Mouse (Mus musculus): ENCODE data around the gene Tekt1. TPM values are rescaled to one million over a fixed set of nuclear protein-coding genes. Genes with fewer than 3 reads are reported as not detected.
A peak's percentile ranks its signal among the peaks of the same experiment; 100 is the strongest.
"Not testable (repeated sequence)": the region's sequence is repeated elsewhere in the genome, so short reads cannot be mapped to it uniquely, and the experiment has no call there.

Gene Tekt1
- total RNA-seq, 2 experiments from 2014 or later = not detected

DNA sequence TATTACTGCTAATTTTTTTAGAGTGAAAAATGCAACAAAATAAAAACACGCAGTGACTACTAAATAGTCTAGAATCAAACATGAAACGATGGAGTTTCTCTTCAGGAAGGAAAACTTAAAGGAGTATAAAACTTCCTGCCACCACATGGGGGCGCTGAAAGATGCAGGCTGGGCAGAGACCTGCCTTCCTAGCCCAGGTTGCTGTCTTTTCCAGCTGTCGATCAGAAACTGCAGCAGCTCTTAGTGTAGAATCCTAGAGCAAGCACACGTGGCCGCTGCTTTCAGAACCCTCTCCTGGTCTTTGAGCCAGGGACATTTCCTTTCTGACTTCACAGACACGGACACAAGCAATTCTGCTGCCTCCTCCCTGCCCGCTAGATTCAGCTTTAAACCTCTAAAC, 18.3 kb downstream of the Tekt1 start:
- peak; percentile 62 for ATAC-seq (replicated peaks; ENCODE audit: poor library complexity)

DNA sequence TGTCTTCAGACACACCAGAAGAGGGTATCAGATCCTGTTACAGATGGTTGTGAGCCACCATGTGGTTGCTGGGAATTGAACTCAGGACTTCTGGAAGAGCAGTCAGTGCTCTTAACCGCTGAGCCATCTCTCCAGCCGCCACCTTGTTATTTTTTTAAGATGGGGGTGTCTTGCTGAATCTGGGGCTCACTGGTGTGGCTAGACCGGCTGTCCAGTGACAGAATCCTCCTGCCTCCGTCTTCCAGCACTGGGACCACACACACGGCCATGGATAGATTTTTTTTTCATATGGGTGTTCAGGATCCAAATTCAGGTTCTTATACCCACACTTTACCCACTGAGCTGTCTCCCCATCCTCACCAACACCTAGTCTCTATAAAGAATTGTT, 19.0 kb downstream of the Tekt1 start:
- not testable (repeated sequence) for ATAC-seq (replicated peaks; ENCODE audit: poor library complexity)

DNA sequence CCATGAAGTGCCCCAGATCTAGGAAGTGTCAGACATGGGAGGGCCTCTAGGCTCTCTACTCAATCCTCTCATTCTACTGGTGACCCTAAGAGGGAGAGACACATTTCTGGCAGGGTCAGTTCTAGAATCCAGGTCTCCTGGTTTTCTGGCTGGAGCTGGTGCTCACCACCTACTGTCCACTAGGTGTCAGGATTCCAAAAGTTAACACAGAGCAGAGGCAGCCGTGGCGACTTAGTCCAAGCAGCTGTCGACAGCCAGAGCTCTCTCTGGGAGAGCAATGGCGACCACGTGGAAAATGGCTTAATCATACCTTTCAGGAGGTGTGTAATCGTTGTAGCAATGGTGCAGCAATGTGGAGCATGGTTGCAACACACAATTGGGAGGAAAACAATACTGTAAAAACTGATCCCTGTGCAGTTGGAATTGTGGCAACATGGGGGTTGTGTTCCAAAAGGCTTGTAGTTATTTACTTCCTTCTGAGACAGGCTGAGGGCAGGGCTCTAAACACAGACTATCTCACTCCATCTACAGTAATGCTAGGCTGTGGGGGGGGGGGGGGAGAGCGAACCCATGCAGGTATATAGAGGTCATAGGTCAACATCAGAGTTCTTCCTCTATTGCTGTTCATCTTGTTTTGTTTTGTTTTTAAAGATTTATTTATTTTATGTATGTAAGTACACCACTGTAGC, 19.5 kb downstream of the Tekt1 start:
- ATAC-seq (replicated peaks; ENCODE audit: poor library complexity) = peak; percentile 98

DNA sequence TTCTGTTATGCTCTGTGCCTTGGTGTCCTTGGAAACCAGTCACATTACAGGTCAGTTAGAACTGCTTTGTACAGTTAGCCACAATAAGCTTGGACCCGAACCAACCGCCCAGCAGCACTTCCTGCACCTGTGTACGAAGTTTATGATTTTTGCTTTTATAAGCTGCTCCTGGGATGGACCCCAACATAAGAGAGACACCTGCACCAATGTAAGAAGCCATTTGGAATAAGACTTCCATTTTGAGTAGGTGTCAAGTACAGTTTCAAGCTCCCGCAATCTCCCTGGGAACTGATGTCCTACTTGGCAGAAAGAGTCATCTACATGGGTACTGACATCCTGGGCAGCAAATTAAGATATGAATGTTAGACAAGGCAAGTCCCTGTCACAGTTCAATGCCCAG, 22.5 kb downstream of the Tekt1 start:
- ATAC-seq (replicated peaks; ENCODE audit: poor library complexity) = no peak

DNA sequence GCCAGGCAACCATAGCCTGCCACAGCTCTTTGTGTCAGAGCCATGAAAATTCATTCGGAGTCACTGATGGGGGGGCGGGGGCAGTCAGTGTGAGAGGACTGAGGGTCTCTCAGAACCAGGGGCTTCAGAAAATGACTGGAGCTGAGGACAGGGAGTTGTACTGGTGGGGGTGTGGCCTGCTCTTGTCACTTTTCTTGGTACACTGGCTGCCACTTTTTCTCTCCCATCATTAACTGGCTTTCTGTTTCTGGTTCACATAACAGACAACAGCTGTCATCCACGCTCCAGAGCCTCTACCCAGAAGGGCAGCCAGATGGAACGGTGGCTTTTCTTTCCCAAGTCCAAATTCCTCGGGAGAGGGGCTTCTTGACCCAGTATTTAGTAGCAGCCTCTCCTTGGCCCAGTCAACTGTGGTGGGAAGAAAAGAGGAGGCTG, 23.8 kb downstream of the Tekt1 start:
- ATAC-seq (replicated peaks; ENCODE audit: poor library complexity) = no peak

DNA sequence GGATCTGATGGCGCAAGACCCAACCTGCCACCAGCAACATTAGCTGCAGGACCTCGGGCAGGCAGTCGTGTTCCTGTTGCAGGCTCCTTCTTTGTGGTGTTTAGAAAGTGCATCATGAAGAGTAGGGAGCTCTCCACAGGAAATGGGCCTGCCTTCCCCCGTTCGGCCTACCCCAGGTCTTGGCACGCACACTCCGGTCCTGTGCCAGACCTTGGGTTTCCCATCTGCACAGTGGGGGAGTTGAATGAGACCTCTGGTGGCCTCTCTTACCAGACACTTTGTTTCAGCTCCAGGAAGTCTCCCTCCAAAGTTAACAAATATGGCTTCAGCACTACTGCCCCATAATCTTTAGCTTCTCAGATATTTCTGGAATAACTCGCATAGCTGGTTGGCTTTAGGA, 25.5 kb downstream of the Tekt1 start:
- no peak for ATAC-seq (replicated peaks; ENCODE audit: poor library complexity)

DNA sequence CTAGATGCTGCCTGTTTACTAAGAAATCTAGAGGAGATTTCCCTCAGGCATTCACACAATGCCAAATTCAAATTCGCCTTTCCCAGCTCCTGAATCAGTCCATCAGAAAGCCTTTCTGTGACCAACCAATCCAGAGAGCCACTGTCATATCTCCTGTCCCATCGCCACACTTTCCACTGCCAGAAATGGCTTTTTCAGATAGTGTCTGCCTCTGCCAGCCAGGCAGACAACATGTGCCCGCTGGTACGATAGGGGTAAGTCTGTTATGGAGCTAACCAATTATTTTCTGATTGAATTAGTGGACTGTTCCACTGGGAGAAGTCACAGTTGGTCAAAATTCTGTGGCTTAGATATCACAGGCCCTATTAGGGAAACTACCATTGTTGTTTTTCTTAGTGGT, 27.6 kb downstream of the Tekt1 start:
- ATAC-seq (replicated peaks; ENCODE audit: poor library complexity) = no peak

DNA sequence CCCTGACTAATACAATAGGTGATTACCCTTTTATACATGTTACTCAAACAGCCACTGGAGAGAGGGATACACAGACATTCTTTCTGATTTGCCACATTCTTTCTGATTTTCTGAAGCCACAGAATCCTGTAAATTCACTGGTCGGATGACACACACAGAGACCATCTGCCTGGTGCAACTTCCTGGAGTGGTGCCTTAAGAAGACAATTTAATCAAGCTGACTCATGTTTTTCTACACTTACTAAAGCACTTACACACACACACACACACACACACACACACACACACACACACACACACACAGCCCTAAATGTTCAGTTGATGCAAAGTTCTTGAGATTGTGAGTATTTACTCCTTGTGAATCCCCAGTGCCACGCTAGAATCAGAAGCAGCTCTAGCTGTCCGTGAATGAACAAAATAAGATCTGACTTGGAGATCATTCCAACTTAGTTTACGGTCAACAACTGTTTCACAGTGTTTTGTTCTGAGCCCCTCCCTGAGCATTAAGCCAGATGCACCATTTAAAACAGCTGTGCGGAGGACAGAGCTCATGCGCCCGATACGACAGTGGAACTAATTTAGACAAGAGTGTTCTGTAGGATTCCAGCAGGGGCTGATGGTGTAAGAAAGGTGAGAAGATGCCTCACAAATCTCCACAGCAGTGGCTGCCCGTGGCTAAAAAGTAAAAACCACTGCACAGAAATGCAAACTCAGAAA, 29.1 kb downstream of the Tekt1 start:
- ATAC-seq (replicated peaks; ENCODE audit: poor library complexity) = no peak

DNA sequence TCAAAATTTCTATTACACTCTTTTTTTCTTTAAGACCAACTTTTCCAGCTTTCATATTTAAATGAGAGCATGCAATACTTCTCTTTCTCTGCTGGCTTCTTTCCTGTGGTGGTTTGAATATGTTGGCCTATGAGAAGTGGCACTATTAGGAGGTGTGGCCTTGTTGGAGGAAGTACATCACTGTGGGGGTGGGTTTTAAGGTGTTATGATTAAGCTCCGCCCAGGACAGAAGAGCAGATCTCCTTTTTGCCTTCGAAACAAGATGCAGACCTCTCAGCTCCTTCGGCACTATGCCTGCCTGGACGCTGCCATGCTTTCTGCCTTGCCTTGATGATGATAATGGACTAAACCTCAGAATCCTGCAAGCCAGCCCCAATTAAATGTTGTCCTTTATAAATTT, 36.5 kb downstream of the Tekt1 start:
- ATAC-seq (replicated peaks; ENCODE audit: poor library complexity) = peak; percentile 55

DNA sequence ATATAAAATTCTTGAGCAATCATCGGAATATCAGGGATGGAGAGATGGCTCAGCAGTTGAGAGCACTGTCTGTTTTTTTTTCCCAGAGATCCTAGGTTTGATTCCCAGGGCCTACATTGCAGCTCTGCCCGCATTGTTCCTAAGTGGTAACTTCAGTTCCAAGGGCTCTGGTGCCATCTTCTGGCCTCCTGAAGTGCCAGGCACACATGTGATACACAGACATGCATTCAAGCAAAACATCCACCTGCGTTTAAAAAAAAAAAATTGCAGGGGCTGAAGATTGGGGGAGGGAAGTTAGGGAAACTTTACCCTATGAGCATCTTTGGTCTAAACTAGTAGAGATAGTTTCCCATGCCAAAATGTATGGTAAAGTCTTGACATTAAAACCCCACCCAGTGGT, 37.8 kb downstream of the Tekt1 start:
- 0 out of 2 replicates have a peak, but pooled peaks have one; percentile 31 for ATAC-seq (replicated peaks; ENCODE audit: poor library complexity)

DNA sequence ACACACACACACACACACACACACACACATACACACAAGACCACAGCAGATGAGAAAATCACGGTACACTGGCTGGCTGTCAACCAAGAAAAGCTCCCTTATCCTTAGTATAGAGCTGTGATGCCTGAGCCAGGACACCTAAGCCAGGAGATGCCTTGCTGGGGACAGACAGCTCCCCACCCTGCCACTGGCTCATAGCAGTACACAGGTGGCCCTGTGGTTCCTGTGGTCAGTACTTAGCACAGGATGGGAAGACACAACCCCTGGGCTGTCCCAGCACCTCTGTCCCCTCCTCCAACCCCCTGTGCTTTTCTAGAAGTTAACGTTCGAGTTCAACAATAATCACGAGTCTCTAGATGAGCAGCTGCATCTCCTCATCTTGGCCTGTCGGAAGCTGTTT, 44.2 kb downstream of the Tekt1 start:
- ATAC-seq (replicated peaks; ENCODE audit: poor library complexity) = no peak

DNA sequence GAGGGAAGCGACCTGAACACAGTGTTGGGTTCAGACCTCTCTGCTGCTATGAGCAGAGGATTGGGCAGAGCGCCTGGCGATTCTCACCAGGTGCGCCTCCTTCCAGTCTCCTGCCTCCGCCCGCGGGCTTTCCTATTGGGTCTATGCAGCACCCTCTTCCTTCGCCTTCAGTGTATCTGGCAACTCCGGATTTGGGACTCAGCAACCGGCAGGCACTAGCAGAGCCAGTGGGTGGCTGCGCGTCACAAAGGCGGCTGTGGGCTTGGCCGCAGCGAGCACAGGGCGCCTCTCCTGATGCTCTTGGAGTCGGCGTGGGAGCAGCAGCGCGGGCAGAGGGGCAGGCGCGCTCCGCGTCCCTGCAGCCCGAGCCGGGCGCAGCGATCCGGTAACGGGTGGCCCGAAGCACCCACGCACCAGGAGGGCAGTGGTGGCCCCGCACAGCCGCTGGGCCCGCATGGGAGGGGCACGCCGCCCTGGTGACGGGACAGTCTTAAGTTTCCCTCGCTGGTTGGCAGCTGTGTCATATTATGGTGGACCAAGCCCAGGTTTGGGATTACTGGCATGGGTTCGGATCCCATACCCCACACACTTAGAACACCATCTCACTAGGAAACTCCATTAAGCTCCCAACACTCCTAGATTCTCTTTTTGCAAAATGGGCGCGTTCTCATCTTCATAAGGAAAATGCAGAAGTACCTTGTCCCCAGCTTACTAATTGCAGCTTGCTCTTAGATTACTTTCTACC, 47.9 kb downstream of the Tekt1 start, which contains the start of gene Fbxo39:
Gene Fbxo39, plus strand, starts transcription at position 294 of the 745 bp plus-strand sequence.
- 0 out of 2 replicates have a peak, but pooled peaks have one; percentile 9 for ATAC-seq (replicated peaks; ENCODE audit: poor library complexity)

DNA sequence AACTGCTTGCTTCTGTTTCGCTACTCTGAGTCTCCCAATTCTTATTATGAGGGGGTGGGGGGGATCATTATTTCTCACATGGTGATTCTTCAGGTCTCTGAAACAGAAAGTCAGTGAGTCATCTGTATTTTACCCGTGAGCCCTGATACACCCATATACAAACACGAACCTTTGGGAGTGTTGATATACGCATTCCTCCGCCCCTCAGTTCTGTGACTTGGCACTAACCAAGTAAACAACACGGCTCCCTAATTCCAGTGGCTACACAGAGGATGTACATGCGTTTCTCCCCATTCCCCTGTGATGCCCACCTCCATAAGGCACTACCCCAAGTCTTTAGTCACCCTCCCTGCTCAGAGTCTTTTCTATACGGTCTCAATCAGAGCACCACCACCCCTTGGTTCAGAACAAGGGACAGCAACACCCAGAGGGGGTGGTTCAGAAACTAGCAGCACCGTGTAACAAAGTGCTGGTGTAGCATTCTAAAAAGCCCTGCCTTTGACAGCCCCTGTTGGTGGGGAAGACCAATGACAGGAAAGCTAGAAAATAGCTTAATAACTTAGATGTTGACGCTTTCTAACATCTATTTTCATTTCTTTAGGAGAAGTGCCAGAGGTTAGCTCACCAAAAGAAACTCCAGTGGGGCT, 50.8 kb downstream of the Tekt1 start:
- no peak for ATAC-seq (replicated peaks; ENCODE audit: poor library complexity)

DNA sequence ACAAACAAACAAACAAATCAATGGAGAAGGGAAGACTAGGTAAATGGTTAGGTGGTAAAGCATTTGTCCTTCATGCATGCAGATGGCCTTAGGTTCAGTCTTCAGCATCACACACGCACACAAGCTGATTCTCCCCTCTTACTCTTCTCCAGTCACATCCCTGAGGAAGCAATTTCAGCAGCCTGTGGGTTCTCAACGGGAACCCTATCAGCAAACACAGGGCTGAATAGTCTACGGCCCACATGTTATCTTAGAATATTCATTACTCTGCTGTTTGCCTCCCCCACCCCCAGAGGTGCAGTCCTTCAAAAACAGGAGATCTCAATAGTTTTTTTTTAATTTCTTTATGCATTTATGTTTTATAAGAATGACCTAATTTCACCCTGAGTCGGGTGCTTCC, 51.8 kb downstream of the Tekt1 start:
- peak; percentile 47 for ATAC-seq (replicated peaks; ENCODE audit: poor library complexity)

DNA sequence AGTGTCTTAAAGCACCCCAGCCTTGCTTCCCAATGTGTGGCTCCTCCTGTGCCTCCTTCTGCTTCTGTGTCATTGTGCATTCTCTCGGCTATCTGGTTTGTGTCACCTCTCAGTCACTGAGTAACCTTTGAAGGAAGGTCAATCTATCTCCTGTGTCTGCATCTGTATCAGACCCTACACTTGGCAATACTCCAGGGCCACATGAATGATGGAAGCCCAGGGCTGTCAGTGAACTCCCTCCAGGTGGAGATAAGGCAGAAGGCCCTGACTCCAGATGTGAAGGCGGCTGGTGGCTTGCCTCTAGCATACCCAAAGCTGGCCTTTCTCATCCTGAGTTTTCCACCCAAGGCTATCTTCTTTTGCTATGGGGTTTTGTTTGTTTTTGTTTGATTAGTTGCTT, 53.3 kb downstream of the Tekt1 start:
- ATAC-seq (replicated peaks; ENCODE audit: poor library complexity) = peak; percentile 87

DNA sequence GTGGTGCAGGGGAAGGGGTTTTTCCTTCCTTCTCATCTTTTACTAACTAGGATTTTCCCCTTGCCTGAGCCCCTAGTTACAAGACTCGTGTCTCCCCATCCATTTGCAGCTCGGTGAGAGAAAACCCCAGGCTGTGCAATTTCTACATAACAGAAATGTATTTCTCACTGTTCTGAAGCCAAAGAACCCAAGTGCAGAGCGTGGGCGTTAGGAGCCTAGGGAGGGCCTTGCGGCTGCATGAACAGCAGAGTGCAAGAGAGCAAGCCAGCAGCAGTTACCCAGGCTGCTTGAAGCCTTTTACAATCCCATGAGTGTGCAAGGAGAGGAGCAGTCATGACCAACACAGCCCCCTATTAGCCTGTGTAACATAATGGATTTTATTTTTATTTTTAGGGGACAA, 54.8 kb downstream of the Tekt1 start:
- no peak for ATAC-seq (replicated peaks; ENCODE audit: poor library complexity)

DNA sequence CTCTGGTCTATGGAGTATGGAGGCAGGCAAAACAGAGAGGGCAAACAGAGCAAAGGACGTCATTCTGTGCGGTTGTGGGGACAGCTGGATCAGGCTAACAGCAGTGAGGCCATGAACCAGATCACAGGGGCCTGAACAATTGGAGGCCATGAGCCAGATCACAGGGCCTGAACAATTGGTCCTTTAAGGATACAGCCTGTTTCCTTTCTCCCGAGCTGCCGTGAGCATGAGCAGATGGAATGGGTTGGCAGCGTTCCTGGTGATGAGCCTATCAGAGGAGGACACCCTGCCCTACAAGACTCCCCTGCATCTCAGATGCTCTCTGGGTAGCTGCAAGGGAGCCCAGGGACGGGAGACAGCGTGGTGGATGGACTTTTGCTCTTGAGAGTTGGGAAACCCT, 60.0 kb downstream of the Tekt1 start:
- ATAC-seq (replicated peaks; ENCODE audit: poor library complexity) = no peak

DNA sequence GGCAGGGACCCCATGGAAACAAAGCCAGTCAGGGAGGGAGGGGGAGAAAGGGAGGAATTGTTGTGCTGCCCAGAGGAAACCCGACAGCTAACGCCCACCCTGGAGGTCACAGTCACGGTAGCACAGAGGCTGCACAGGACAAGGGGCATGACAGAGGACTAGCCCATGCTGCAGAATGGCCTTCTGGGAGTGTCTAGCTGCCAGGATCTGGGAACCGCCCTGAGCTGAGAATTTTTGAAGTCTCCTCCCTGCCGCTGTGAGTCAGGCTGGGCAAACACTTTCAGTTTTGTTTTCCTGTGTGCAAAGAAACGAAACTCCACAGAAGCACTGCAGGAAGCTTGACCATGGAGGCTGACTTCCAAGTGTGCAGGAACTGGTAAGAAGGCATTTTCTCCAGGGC, 60.9 kb downstream of the Tekt1 start, which contains the start of gene Xaf1:
Gene Xaf1, plus strand, starts transcription at position 296 of the 400 bp plus-strand sequence.
- peak; percentile 96 for ATAC-seq (replicated peaks; ENCODE audit: poor library complexity)

All from megakaryocyte progenitor cell, adult 5-6 weeks (primary cell).